ENCODE assay signal across 9 mouse cellular contexts in the genomic region with DNA sequence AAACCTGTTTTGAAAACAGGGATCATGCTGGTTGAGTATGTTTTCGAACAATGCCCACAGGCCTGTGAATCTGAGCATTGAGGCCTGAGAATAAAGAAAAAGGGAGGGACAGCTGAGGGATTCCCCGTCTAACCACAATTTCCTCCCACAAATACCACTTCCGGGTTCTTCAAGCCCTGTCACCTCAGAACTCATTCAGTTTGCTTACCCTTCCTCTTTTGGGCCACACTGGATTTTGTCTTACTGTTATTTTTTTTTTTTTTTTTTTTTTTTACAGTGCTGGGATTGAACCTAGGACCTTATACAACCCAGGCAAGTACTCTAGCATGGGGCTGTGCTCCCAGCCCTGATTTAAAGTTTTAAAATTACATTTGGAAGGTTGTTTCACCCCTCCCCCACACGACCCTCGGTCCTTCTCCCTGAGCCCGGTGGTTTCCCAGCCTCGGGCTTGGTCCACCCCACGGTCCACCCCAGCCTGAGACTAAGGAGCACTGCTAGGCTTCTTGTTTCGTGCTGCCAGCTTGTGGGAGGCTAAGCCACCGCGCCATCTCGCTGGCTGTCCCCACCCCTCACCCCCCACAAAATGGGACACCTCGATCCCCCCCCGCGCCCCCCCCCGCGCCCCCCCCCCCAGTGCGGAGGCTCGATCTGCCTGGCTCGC. TPM values are rescaled to one million over a fixed set of nuclear protein-coding genes. Genes with fewer than 3 reads are reported as not detected.
DNase-seq lines count a peak whose midpoint lies in the region; ATAC-seq lines count a peak whose summit lies in the region.
"Had no signal": no experiment of that assay in that cellular context is flagged by ENCODE, and none has a peak within 500 bp of the region (broad histone marks: within the 10 kb centered on the region; RNA-seq: fewer than 3 reads in every experiment).

No protein-coding gene starts in this region.

- H3K4me2 ChIP-seq in midbrain, embryonic 11.5 days, result no peak overlapping the region
- H3K4me2 ChIP-seq in midbrain, embryonic 15.5 days, result no peak overlapping the region
- H3K4me2 ChIP-seq: lung, embryonic 14.5 days had no signal

- no peaks in the 10 kb centered on the region for H3K9me3 ChIP-seq in erythroblast, embryonic 14.5 days (ENCODE audit: control insufficient read depth, low read length)
- no peaks in the 10 kb centered on the region for H3K9me3 ChIP-seq in midbrain, embryonic 11.5 days (ENCODE audit: control insufficient read depth, low read length)
- no peaks in the 10 kb centered on the region for H3K9me3 ChIP-seq in midbrain, embryonic 15.5 days

- DNase-seq in midbrain, embryonic 11.5 days (ENCODE audit: low spot score, missing footprints), result no peak
- no peak for DNase-seq in left cerebral cortex, adult 8-10 months (ENCODE audit: low spot score in 2 of 2)
- DNase-seq in gastrocnemius, postnatal 25 days, result no peak
- DNase-seq: lung, embryonic 14.5 days had no signal

- WGBS in midbrain, embryonic 11.5 days, result 62% methylated on average over 15 of the region's 20 CpGs
- 49% methylated on average over 19 of the region's 20 CpGs for WGBS in midbrain, embryonic 15.5 days

- no peak for ATAC-seq in erythroblast, adult 5-6 weeks (replicated peaks; ENCODE audit: low FRiP score, poor library complexity, severe bottlenecking)
- 0 out of 2 replicates have a peak, but pooled peaks have one; percentile 43 for ATAC-seq in midbrain, embryonic 11.5 days (ENCODE audit: low FRiP score)
- ATAC-seq in midbrain, embryonic 15.5 days (replicated peaks), result no peak
- peak; percentile 97 for ATAC-seq in common myeloid progenitor, adult 5-6 weeks (replicated peaks; ENCODE audit: low read depth, poor library complexity, severe bottlenecking)
- peak; percentile 91 for ATAC-seq in neutrophil, adult 5-6 weeks (ENCODE audit: extremely low read depth, insufficient number of reproducible peaks, low FRiP score, poor library complexity, severe bottlenecking)

- H3K36me3 ChIP-seq in erythroblast, embryonic 14.5 days (ENCODE audit: control insufficient read depth), result no peaks in the 10 kb centered on the region
- no peaks in the 10 kb centered on the region for H3K36me3 ChIP-seq in midbrain, embryonic 11.5 days (ENCODE audit: control insufficient read depth, insufficient read depth, low read length)
- no peaks in the 10 kb centered on the region for H3K36me3 ChIP-seq in midbrain, embryonic 15.5 days (replicated peaks)

- H3K9ac ChIP-seq in midbrain, embryonic 11.5 days (ENCODE audit: low read length), result no peak overlapping the region
- no peak overlapping the region for H3K9ac ChIP-seq in midbrain, embryonic 15.5 days
- H3K9ac ChIP-seq: lung, embryonic 14.5 days had no signal

- peaks cover 3% of the 10 kb centered on the region for H3K27me3 ChIP-seq in erythroblast, embryonic 14.5 days (ENCODE audit: control insufficient read depth)
- no peaks in the 10 kb centered on the region for H3K27me3 ChIP-seq in midbrain, embryonic 11.5 days (ENCODE audit: control insufficient read depth, insufficient read depth, low read length)
- H3K27me3 ChIP-seq in midbrain, embryonic 15.5 days (replicated peaks), result no peaks in the 10 kb centered on the region

- H3K4me1 ChIP-seq in erythroblast, embryonic 14.5 days (ENCODE audit: control insufficient read depth), result no peaks in the 10 kb centered on the region
- H3K4me1 ChIP-seq in midbrain, embryonic 11.5 days (ENCODE audit: control insufficient read depth, insufficient read depth, low read length), result no peaks in the 10 kb centered on the region
- no peaks in the 10 kb centered on the region for H3K4me1 ChIP-seq in midbrain, embryonic 15.5 days

- H3K27ac ChIP-seq in midbrain, embryonic 11.5 days (ENCODE audit: low read depth, low read length), result no peak overlapping the region
- H3K27ac ChIP-seq in midbrain, embryonic 15.5 days, result no peak overlapping the region

- peak overlapping the region; percentile 59 for H3K4me3 ChIP-seq in erythroblast, embryonic 14.5 days (replicated peaks)
- H3K4me3 ChIP-seq in midbrain, embryonic 11.5 days (ENCODE audit: low read depth, low read length), result no peak overlapping the region
- no peak overlapping the region for H3K4me3 ChIP-seq in midbrain, embryonic 15.5 days

RNA-seq across cellular contexts. Expression of a gene that starts 13.0 kb away (rescaled TPM):
- polyA plus RNA-seq in erythroblast, embryonic 14.5 days (2012), result not detected in 2 replicates
- not detected in 2 replicates for total RNA-seq in erythroblast, adult 5-6 weeks (2015; ENCODE audit: low replicate concordance)
- total RNA-seq in erythroblast, adult 5-6 weeks (2017; ENCODE audit: low replicate concordance), result not detected in 2 replicates
- 22.1 and 25.0 TPM in 2 replicates for polyA plus RNA-seq in midbrain, embryonic 11.5 days (2014; fragmentation: Nextera tagmentation; extraction: Ambion mirVana)
- 8.0 and 9.2 TPM in 2 replicates for polyA plus RNA-seq in midbrain, embryonic 15.5 days (2015; fragmentation: Nextera tagmentation; extraction: Ambion mirVana)
- total RNA-seq in common myeloid progenitor, adult 5-6 weeks (2017), result 0.14 TPM in 1 of 2 replicates, not detected in the other
- 0.58 and 0.74 TPM in 2 replicates for total RNA-seq in neutrophil, adult 5-6 weeks (2017)
- 10 to 100 TPM; 16.7 to 18.7 (median 18.4) TPM for total RNA-seq in left cerebral cortex, adult 8-10 months (2022)
- total RNA-seq in gastrocnemius, postnatal 25 days (2021), result 10 to 100 TPM; 38.2 to 43.3 TPM

RNA-seq across cellular contexts. Expression of a gene that starts 25.2 kb away (rescaled TPM):
- polyA plus RNA-seq in erythroblast, embryonic 14.5 days (2012), result 0.29 and 0.34 TPM in 2 replicates
- not detected in 2 replicates for total RNA-seq in erythroblast, adult 5-6 weeks (2015; ENCODE audit: low replicate concordance)
- total RNA-seq in erythroblast, adult 5-6 weeks (2017; ENCODE audit: low replicate concordance), result 2.9 TPM in 1 of 2 replicates, not detected in the other
- polyA plus RNA-seq in midbrain, embryonic 11.5 days (2014; fragmentation: Nextera tagmentation; extraction: Ambion mirVana), result 20.6 and 20.7 TPM in 2 replicates
- polyA plus RNA-seq in midbrain, embryonic 15.5 days (2015; fragmentation: Nextera tagmentation; extraction: Ambion mirVana), result 15.1 TPM in 2 replicates
- total RNA-seq in common myeloid progenitor, adult 5-6 weeks (2017), result 0.73 TPM in 1 of 2 replicates, not detected in the other
- total RNA-seq in neutrophil, adult 5-6 weeks (2017), result not detected in 2 replicates
- total RNA-seq in left cerebral cortex, adult 8-10 months (2022), result 10 to 100 TPM in 1 of 4 experiments, 1 to 10 TPM in 3; 7.8 to 10.2 (median 8.1) TPM
- total RNA-seq in gastrocnemius, postnatal 25 days (2021), result under 1 TPM; 0.40 to 0.51 TPM

Comparison
In these comparisons a context has a peak if more than half of its experiments do, and no peak if none do; other contexts are left out.
1. ATAC-seq: peak in midbrain, embryonic 11.5 days (single experiment), common myeloid progenitor, adult 5-6 weeks (single experiment) and neutrophil, adult 5-6 weeks (single experiment); none in erythroblast, adult 5-6 weeks (single experiment) and midbrain, embryonic 15.5 days (single experiment).
2. RNA of a gene that starts 13.0 kb away (total RNA-seq): 38.2 to 43.3 TPM in gastrocnemius, postnatal 25 days and 16.7 to 18.7 TPM in left cerebral cortex, adult 8-10 months; 0.58 to 0.74 TPM in neutrophil, adult 5-6 weeks, 0.14 TPM in common myeloid progenitor, adult 5-6 weeks and not detected in erythroblast, adult 5-6 weeks; every median in the first group is over 10 times any median in the second.